22 mouse cellular contexts compared by ENCODE assay signal in genomic region chr1:121620262-121620661, GRCm38 (mm10).
"Had no signal": no experiment of that assay in that cellular context is flagged by ENCODE, and none has a peak within 500 bp of the region (broad histone marks: within the 10 kb centered on the region; RNA-seq: fewer than 3 reads in every experiment).

No protein-coding gene starts in this region.

- H3K27me3 ChIP-seq: kidney, embryonic 15.5 days; limb, embryonic 12.5 days; limb, embryonic 15.5 days; neural tube, embryonic 13.5 days; stomach, embryonic 15.5 days had no signal

- H3K27ac ChIP-seq: kidney, embryonic 15.5 days; limb, embryonic 12.5 days; limb, embryonic 15.5 days; liver, embryonic 14.5 days; macrophage; neural tube, embryonic 13.5 days; stomach, embryonic 15.5 days had no signal

- H3K4me2 ChIP-seq: kidney, embryonic 15.5 days; limb, embryonic 12.5 days; limb, embryonic 15.5 days; liver, embryonic 11.5 days; lung, embryonic 14.5 days; neural tube, embryonic 13.5 days; stomach, embryonic 15.5 days had no signal

- ATAC-seq: liver, postnatal 0 days; lung, postnatal 0 days had no signal

- H3K9me3 ChIP-seq: kidney, embryonic 15.5 days; limb, embryonic 12.5 days; limb, embryonic 15.5 days; neural tube, embryonic 13.5 days; stomach, embryonic 15.5 days had no signal

- H3K4me1 ChIP-seq: kidney, embryonic 15.5 days; limb, embryonic 12.5 days; limb, embryonic 15.5 days; neural tube, embryonic 13.5 days; stomach, embryonic 15.5 days had no signal

- DNase-seq: kidney, adult 11 months; kidney, adult 8-10 months; kidney, postnatal 10 days; kidney, postnatal 36 days; layer of hippocampus, postnatal 36 days; left cerebral cortex, postnatal 4 days; liver, postnatal 0 days; lung, embryonic 14.5 days; retina, postnatal 1 day; right cerebral cortex, postnatal 25 days; spleen, adult 18-20 months; thymus, postnatal 25 days had no signal

- H3K9ac ChIP-seq: kidney, embryonic 15.5 days; limb, embryonic 12.5 days; limb, embryonic 15.5 days; liver, embryonic 14.5 days; liver, postnatal 0 days; lung, embryonic 14.5 days; neural tube, embryonic 13.5 days; stomach, embryonic 15.5 days had no signal

- H3K4me3 ChIP-seq: kidney, embryonic 15.5 days; limb, embryonic 12.5 days; limb, embryonic 15.5 days; myocyte; neural tube, embryonic 13.5 days; stomach, embryonic 15.5 days had no signal

- H3K36me3 ChIP-seq: kidney, embryonic 15.5 days; limb, embryonic 12.5 days; limb, embryonic 15.5 days; neural tube, embryonic 13.5 days; stomach, embryonic 15.5 days had no signal
